Mouse (Mus musculus): ENCODE data around the gene Psma7. TPM values are rescaled to one million over a fixed set of nuclear protein-coding genes. Genes with fewer than 3 reads are reported as not detected.

Gene Psma7
- polyA plus RNA-seq, 1 experiment = 254 TPM

GRCm38 (mm10) chr2:179986437-179987022 lies 55.7 kb downstream of the Psma7 start:
- H3K4me1 ChIP-seq (ENCODE audit: control insufficient read depth, insufficient read depth, low read length) = no peaks in the 10 kb centered on the region
- TF ChIP-seq CTCF (IDR thresholded peaks at IDR 0.05; ENCODE audit: borderline replicate concordance, insufficient read depth, low read depth, low read length) (no peak), POLR2A (IDR thresholded peaks at IDR 0.05; ENCODE audit: borderline replicate concordance, insufficient read depth, low read length) (no peak)
- H3K27ac ChIP-seq (ENCODE audit: insufficient read depth, low read length) = no peak overlapping the region
- 70% methylated on average over 10 of the region's 10 CpGs for WGBS
- no peak overlapping the region for H3K4me3 ChIP-seq (replicated peaks; ENCODE audit: insufficient read depth, low read depth, low read length)
- DNase-seq = no peak
- no peaks in the 10 kb centered on the region for H3K27me3 ChIP-seq (ENCODE audit: control insufficient read depth, insufficient read depth, low read length)

Other genes starting within 250 kb of the Psma7 start
- gene Taf4, start 65.8 kb downstream of the Psma7 start, polyA plus RNA-seq (2012; rRNA removed) = 15.2 TPM in 2 replicates
- 77.3 and 79.3 TPM in 2 replicates for gene Lsm14b, start 17.4 kb downstream of the Psma7 start, polyA plus RNA-seq (2012; rRNA removed)
- gene Ss18l1, start 76 bp upstream of the Psma7 start, polyA plus RNA-seq (2012; rRNA removed) = 27.0 and 28.1 TPM in 2 replicates
- gene Mtg2, start 28.2 kb upstream of the Psma7 start, polyA plus RNA-seq (2012; rRNA removed) = 28.5 and 28.7 TPM in 2 replicates
- 21.1 and 25.4 TPM in 2 replicates for gene Hrh3, start 62.1 kb upstream of the Psma7 start, polyA plus RNA-seq (2012; rRNA removed)
- gene Osbpl2, start 76.9 kb upstream of the Psma7 start, polyA plus RNA-seq (2012; rRNA removed) = 64.3 and 69.6 TPM in 2 replicates
- 111 and 114 TPM in 2 replicates for gene Adrm1, start 129.1 kb upstream of the Psma7 start, polyA plus RNA-seq (2012; rRNA removed)
- 6.4 and 7.0 TPM in 2 replicates for gene Lama5, start 183.4 kb upstream of the Psma7 start, polyA plus RNA-seq (2012; rRNA removed)
- 1,729 and 1,776 TPM in 2 replicates for gene Rps21, start 214.9 kb upstream of the Psma7 start, polyA plus RNA-seq (2012; rRNA removed)
- gene Cables2, start 231.1 kb upstream of the Psma7 start, polyA plus RNA-seq (2012; rRNA removed) = 46.3 and 51.7 TPM in 2 replicates
- gene Rbbp8nl, start 247.4 kb upstream of the Psma7 start, polyA plus RNA-seq (2012; rRNA removed) = not detected in 2 replicates

Measured in cerebellum, adult 2 months (tissue).